ENCODE assay signal across 14 mouse cellular contexts in genomic region chr5:122481844-122482243, GRCm38 (mm10). TPM values are rescaled to one million over a fixed set of nuclear protein-coding genes. Genes with fewer than 3 reads are reported as not detected.
DNase-seq lines count a peak whose midpoint lies in the region; ATAC-seq and TF ChIP-seq lines count a peak whose summit lies in the region.
"Had no signal": no experiment of that assay in that cellular context is flagged by ENCODE, and none has a peak within 500 bp of the region (broad histone marks: within the 10 kb centered on the region; RNA-seq: fewer than 3 reads in every experiment).

No protein-coding gene starts in this region.

- H3K4me3 ChIP-seq in limb, embryonic 14.5 days (replicated peaks; ENCODE audit: low read length), result no peak overlapping the region
- no peak overlapping the region for H3K4me3 ChIP-seq in limb, embryonic 10.5 days
- H3K4me3 ChIP-seq in bone marrow, adult 2 months (replicated peaks; ENCODE audit: control insufficient read depth, low read depth, low read length), result no peak overlapping the region
- H3K4me3 ChIP-seq in forebrain, postnatal 0 days (ENCODE audit: low read depth, low read length), result no peak overlapping the region
- H3K4me3 ChIP-seq: embryonic facial prominence, embryonic 13.5 days; liver, embryonic 15.5 days; midbrain, embryonic 15.5 days; neural tube, embryonic 13.5 days; stomach, embryonic 15.5 days had no signal

- TF ChIP-seq POLR2A in limb, embryonic 14.5 days (IDR thresholded peaks at IDR 0.05; ENCODE audit: borderline replicate concordance, extremely low read depth, insufficient read depth, insufficient read length), result no peak
- TF ChIP-seq POLR2A in bone marrow, adult 2 months (IDR thresholded peaks at IDR 0.05; ENCODE audit: borderline replicate concordance, control insufficient read depth, low read depth, low read length), result no peak

- H3K36me3 ChIP-seq in limb, embryonic 14.5 days (ENCODE audit: control insufficient read depth, insufficient read depth, low read length), result peaks cover 87% of the 10 kb centered on the region
- H3K36me3 ChIP-seq in limb, embryonic 10.5 days, result peaks cover 99% of the 10 kb centered on the region
- H3K36me3 ChIP-seq in forebrain, postnatal 0 days (ENCODE audit: insufficient read depth), result peaks cover 63% of the 10 kb centered on the region

- no peak overlapping the region for H3K9ac ChIP-seq in limb, embryonic 14.5 days (ENCODE audit: low read depth, low read length, severe bottlenecking)
- H3K9ac ChIP-seq in forebrain, postnatal 0 days, result no peak overlapping the region
- H3K9ac ChIP-seq: embryonic facial prominence, embryonic 13.5 days; liver, embryonic 15.5 days; midbrain, embryonic 15.5 days; neural tube, embryonic 13.5 days; stomach, embryonic 15.5 days had no signal

- no peaks in the 10 kb centered on the region for H3K27me3 ChIP-seq in limb, embryonic 14.5 days (ENCODE audit: control insufficient read depth, insufficient read depth, low read length)
- no peaks in the 10 kb centered on the region for H3K27me3 ChIP-seq in limb, embryonic 10.5 days (ENCODE audit: low read depth, poor library complexity, severe bottlenecking)
- H3K27me3 ChIP-seq in forebrain, postnatal 0 days (ENCODE audit: insufficient read depth, low read length), result no peaks in the 10 kb centered on the region
- H3K27me3 ChIP-seq: embryonic facial prominence, embryonic 13.5 days; liver, embryonic 15.5 days; midbrain, embryonic 15.5 days; neural tube, embryonic 13.5 days; stomach, embryonic 15.5 days had no signal

- TF ChIP-seq CTCF in bone marrow, adult 2 months (IDR thresholded peaks at IDR 0.05; ENCODE audit: control insufficient read depth, insufficient read depth, low read length), result no peak
- TF ChIP-seq CTCF in forebrain, postnatal 0 days (IDR thresholded peaks at IDR 0.05; ENCODE audit: low read depth), result no peak

- intact Hi-C loops in heart, postnatal 25 days (cut with DNase I), result no loop called here

- DNase-seq in limb, embryonic 14.5 days (ENCODE audit: low spot score), result peak; percentile 70
- no peak for DNase-seq in limb, embryonic 10.5 days (ENCODE audit: low spot score)
- peak; percentile 37 for DNase-seq in heart, postnatal 25 days (ENCODE audit: low spot score)
- peak; percentile 47 for DNase-seq in lung, postnatal 36 days
- DNase-seq in forebrain, postnatal 0 days, result no peak
- no peak for DNase-seq in thymus, postnatal 0 days (ENCODE audit: low spot score)
- DNase-seq: cerebellum, adult 18-20 months had no signal

- no peak for ATAC-seq in limb, embryonic 14.5 days (ENCODE audit: low FRiP score, low read depth)
- no peak for ATAC-seq in forebrain, postnatal 0 days
- ATAC-seq: midbrain, embryonic 15.5 days had no signal

- 0 out of 2 replicates have a peak, but pooled peaks cover 4% of the 10 kb centered on the region for H3K4me1 ChIP-seq in limb, embryonic 14.5 days (ENCODE audit: control insufficient read depth, insufficient read depth, low read length)
- no peaks in the 10 kb centered on the region for H3K4me1 ChIP-seq in limb, embryonic 10.5 days
- no peaks in the 10 kb centered on the region for H3K4me1 ChIP-seq in bone marrow, adult 2 months (ENCODE audit: control insufficient read depth, insufficient read depth, low read length)
- H3K4me1 ChIP-seq in forebrain, postnatal 0 days (ENCODE audit: insufficient read depth), result no peaks in the 10 kb centered on the region
- H3K4me1 ChIP-seq: embryonic facial prominence, embryonic 13.5 days; midbrain, embryonic 15.5 days; neural tube, embryonic 13.5 days; stomach, embryonic 15.5 days had no signal

- WGBS in limb, embryonic 14.5 days, result 55% methylated on average over 5 of the region's 5 CpGs
- 90% methylated on average over 5 of the region's 5 CpGs for WGBS in limb, embryonic 10.5 days
- 82% methylated on average over 5 of the region's 5 CpGs for WGBS in bone marrow, adult 2 months
- WGBS in forebrain, postnatal 0 days, result 81% methylated on average over 5 of the region's 5 CpGs

- no peaks in the 10 kb centered on the region for H3K9me3 ChIP-seq in limb, embryonic 14.5 days (ENCODE audit: control insufficient read depth, low read length)
- no peaks in the 10 kb centered on the region for H3K9me3 ChIP-seq in limb, embryonic 10.5 days (replicated peaks)
- H3K9me3 ChIP-seq in forebrain, postnatal 0 days (ENCODE audit: low read length), result no peaks in the 10 kb centered on the region
- H3K9me3 ChIP-seq: embryonic facial prominence, embryonic 13.5 days; liver, embryonic 15.5 days; midbrain, embryonic 15.5 days; neural tube, embryonic 13.5 days; stomach, embryonic 15.5 days had no signal

- no peak overlapping the region for H3K4me2 ChIP-seq in limb, embryonic 14.5 days (replicated peaks; ENCODE audit: low read depth, low read length, severe bottlenecking)
- no peak overlapping the region for H3K4me2 ChIP-seq in forebrain, postnatal 0 days (ENCODE audit: low read depth)
- H3K4me2 ChIP-seq: embryonic facial prominence, embryonic 13.5 days; liver, embryonic 15.5 days; midbrain, embryonic 15.5 days; neural tube, embryonic 13.5 days; stomach, embryonic 15.5 days had no signal

- no peak overlapping the region for H3K27ac ChIP-seq in limb, embryonic 14.5 days (replicated peaks; ENCODE audit: low read depth, low read length)
- no peak overlapping the region for H3K27ac ChIP-seq in limb, embryonic 10.5 days
- peak overlapping the region; percentile 17; the same call in 1 of the 2 replicates for H3K27ac ChIP-seq in bone marrow, adult 2 months (ENCODE audit: control insufficient read depth, insufficient read depth, low read depth, low read length, poor library complexity)
- no peak overlapping the region for H3K27ac ChIP-seq in forebrain, postnatal 0 days (ENCODE audit: low read depth, low read length)
- H3K27ac ChIP-seq: embryonic facial prominence, embryonic 13.5 days; kidney, postnatal 0 days; liver, embryonic 15.5 days; midbrain, embryonic 15.5 days; neural tube, embryonic 13.5 days; stomach, embryonic 15.5 days had no signal

RNA-seq across cellular contexts. Expression of gene Atp2a2, which starts 20.2 kb away (rescaled TPM):
- polyA plus RNA-seq in limb, embryonic 14.5 days (2012; rRNA removed), result 96.7 and 99.0 TPM in 2 replicates
- 36.5 and 39.7 TPM in 2 replicates for polyA plus RNA-seq in limb, embryonic 14.5 days (2014; fragmentation: Nextera tagmentation; extraction: Ambion mirVana)
- polyA plus RNA-seq in limb, embryonic 10.5 days (2016; fragmentation: Nextera tagmentation; extraction: Ambion mirVana), result 39.0 and 42.9 TPM in 2 replicates
- 19.9 and 35.8 TPM in 2 replicates for polyA plus RNA-seq in bone marrow, adult 2 months (2011; ENCODE audit: insufficient read depth, insufficient read length, low replicate concordance, missing spikeins)
- total RNA-seq in heart, postnatal 25 days (2021), result over 10,000 TPM; 10,772 to 12,207 TPM
- total RNA-seq in forebrain, postnatal 0 days (2014; rRNA removed), result 143 and 178 TPM in 2 replicates
- polyA plus RNA-seq in forebrain, postnatal 0 days (2015; fragmentation: Nextera tagmentation; extraction: Ambion mirVana), result 28.8 and 37.2 TPM in 2 replicates
- polyA plus RNA-seq in thymus, postnatal 0 days (2015; fragmentation: Nextera tagmentation; extraction: Ambion mirVana), result 20.2 and 22.6 TPM in 2 replicates

Comparison
In these comparisons a context has a peak if more than half of its experiments do, and no peak if none do; other contexts are left out.
1. DNase-seq: peak in limb, embryonic 14.5 days (single experiment), heart, postnatal 25 days (single experiment) and lung, postnatal 36 days (single experiment); none in limb, embryonic 10.5 days (single experiment), forebrain, postnatal 0 days (single experiment) and thymus, postnatal 0 days (single experiment).